Mouse (Mus musculus) ES-E14 (cell line): ENCODE data around the gene Col8a2. TPM values are rescaled to one million over a fixed set of nuclear protein-coding genes. Genes with fewer than 3 reads are reported as not detected.

Experiments
- DNase-seq: peaks from one replicate; pipeline ENCODE4 v3.0.0-alpha.2; 2013; ENCODE audit warnings: low read depth, low spot score
- H3K27ac ChIP-seq: 2 replicates; pipeline ENCODE4 v1.5.1; 2012; ENCODE audit warnings: low read depth, mild to moderate bottlenecking, low read length, moderate library complexity, mixed read lengths; ENCODE audit not compliant: poor library complexity, insufficient read depth, severe bottlenecking
- H3K36me3 ChIP-seq: 2 replicates; pipeline ENCODE4 v1.6.1; 2012; ENCODE audit warnings: mild to moderate bottlenecking, low read length, moderate library complexity, mixed read lengths; ENCODE audit not compliant: control insufficient read depth, poor library complexity, insufficient read depth, severe bottlenecking
- H3K4me1 ChIP-seq, 2 experiments: fragments of 150-350 bp in 1 of 2; sonication (generic) in 1 of 2; 2 replicates each; pipeline ENCODE4 v1.6.1; 2012; ENCODE audit warnings: low read length in 2 of 2, mild to moderate bottlenecking in 1 of 2, mixed read lengths in 1 of 2; ENCODE audit not compliant: control insufficient read depth in 2 of 2, insufficient read depth in 2 of 2, poor library complexity in 1 of 2
- H3K4me3 ChIP-seq, 2 experiments: fragments of 150-350 bp in 1 of 2; sonication (generic) in 1 of 2; 2 replicates each; pipeline ENCODE4 v1.5.1; 2012; ENCODE audit warnings: low read length in 2 of 2, low read depth in 1 of 2, mild to moderate bottlenecking in 1 of 2, mixed read lengths in 1 of 2; ENCODE audit not compliant: insufficient read depth in 1 of 2, poor library complexity in 1 of 2, severe bottlenecking in 1 of 2
- H3K9ac ChIP-seq: 2 replicates; pipeline ENCODE4 v1.6.1; 2012; ENCODE audit warnings: low read depth, mild to moderate bottlenecking, low read length, mixed read lengths; ENCODE audit not compliant: poor library complexity, insufficient read depth, severe bottlenecking
- H3K9me3 ChIP-seq: fragments of 150-350 bp; sonication (generic); 2 replicates; pipeline ENCODE4 v1.6.1; 2012; ENCODE audit warnings: low read depth, mild to moderate bottlenecking, low read length; ENCODE audit not compliant: control insufficient read depth, insufficient read depth
- CHD2 ChIP-seq: IDR thresholded peaks from 2 replicates; pipeline ENCODE4 v1.6.1; 2014; ENCODE audit warnings: mild to moderate bottlenecking, low read depth, low read length, inconsistent platforms
- HCFC1 ChIP-seq: IDR thresholded peaks from 2 replicates; pipeline ENCODE4 v1.6.1; 2012; ENCODE audit warnings: low read length, inconsistent platforms, borderline replicate concordance; ENCODE audit not compliant: insufficient read depth
- MAFK ChIP-seq: IDR thresholded peaks from 2 replicates; pipeline ENCODE4 v1.6.1; 2014; ENCODE audit warnings: mild to moderate bottlenecking, low read depth, low read length, inconsistent platforms; ENCODE audit not compliant: insufficient read depth
- ZC3H11A ChIP-seq: IDR thresholded peaks from 2 replicates; pipeline ENCODE4 v1.6.1; 2012; ENCODE audit warnings: low read depth, mild to moderate bottlenecking, inconsistent platforms, low read length, borderline replicate concordance
- ZNF384 ChIP-seq: IDR thresholded peaks from 2 replicates; pipeline ENCODE4 v1.6.1; 2012; ENCODE audit warnings: low read depth, low read length, inconsistent platforms
- in situ Hi-C, 2 experiments: fragments of 600-800 bp; cut with MboI; formaldehyde crosslinking; loops; one replicate each; pipeline ENCODE4 v1.15.1; 2025; ENCODE audit warnings: low sequenced_read_pairs in 2 of 2, inconsistent platforms in 1 of 2; ENCODE audit not compliant: unreplicated experiment in 2 of 2
- total RNA-seq: library from RNA; depleted of rRNA; stranded (reverse); fragments of 300-350 nt; gene quantifications from 2 replicates; pipeline ENCODE4 v1.2.3, GENCODE M21; 2012

Col8a2 gene
- total RNA-seq, 1 experiment: 3.7 TPM

- Histone ChIP-seq H3K9ac (peak overlapping the region; percentile 89), H3K36me3 (no peaks in the 10 kb centered on the region), H3K4me3 (peak overlapping the region; percentile 82 to 86), H3K4me1 (peaks cover 0 to 20% of the 10 kb centered on the region in 2 experiments; a peak in 2 of 4 replicates), H3K27ac (no peak overlapping the region), H3K9me3 (no peaks in the 10 kb centered on the region)
- no peak for TF ChIP-seq MAFK
- TF ChIP-seq ZNF384: no peak
- no peak for TF ChIP-seq ZC3H11A
- TF ChIP-seq CHD2: no peak
- TF ChIP-seq HCFC1: no peak
- no peak for DNase-seq
- in situ Hi-C loops: no loop called here
These were observed 31.2 kb upstream of the Col8a2 start for GRCm38 (mm10) chr4:126255113-126256001.

GRCm38 (mm10) chr4:126256131-126256791 is 30.3 kb upstream of the Col8a2 start, which contains the start of gene Map7d1:
TSS of gene Map7d1 (minus strand) at chr4:126256343.
- peak within 1 kb of the TSS; percentile 82 to 86 for H3K4me3 ChIP-seq
- in situ Hi-C loops: no loop called here
- H3K4me1 ChIP-seq: peaks cover 1 to 22% of the 10 kb centered on the region in 2 experiments; a peak in 3 of 4 replicates
- peak within 1 kb of the TSS; percentile 89 for H3K9ac ChIP-seq
- H3K9me3 ChIP-seq: no peaks in the 10 kb centered on the region
- DNase-seq: no peak
- no peaks in the 10 kb centered on the region for H3K36me3 ChIP-seq
- TF ChIP-seq ZNF384: no peak
- TF ChIP-seq HCFC1: no peak
- no peak for TF ChIP-seq CHD2
- TF ChIP-seq MAFK: no peak
- TF ChIP-seq ZC3H11A: no peak
- peak within 1 kb of the TSS; percentile 78 for H3K27ac ChIP-seq

GRCm38 (mm10) chr4:126256967-126257881 is 29.4 kb upstream of the Col8a2 start:
- no peak for DNase-seq
- in situ Hi-C loops: no loop called here
- H3K27ac ChIP-seq: no peak overlapping the region
- peaks cover 6 to 22% of the 10 kb centered on the region in 2 experiments; a peak in 3 of 4 replicates for H3K4me1 ChIP-seq
- peak overlapping the region; percentile 46; the same call in 1 of the 2 replicates for H3K9ac ChIP-seq
- no peak for TF ChIP-seq MAFK
- no peak for TF ChIP-seq CHD2
- no peaks in the 10 kb centered on the region for H3K36me3 ChIP-seq
- no peaks in the 10 kb centered on the region for H3K9me3 ChIP-seq
- H3K4me3 ChIP-seq: peak overlapping the region; percentile 82 to 86

GRCm38 (mm10) chr4:126259063-126259462 is 27.5 kb upstream of the Col8a2 start:
- in situ Hi-C loops: no loop called here
- H3K27ac ChIP-seq: no peak overlapping the region

More at GRCm38 (mm10) chr4:126259063-126259462, 27.5 kb upstream of the Col8a2 start:
- no peaks in the 10 kb centered on the region for H3K9me3 ChIP-seq
- no peak overlapping the region for H3K9ac ChIP-seq
- no peak for TF ChIP-seq MAFK
- no peak for TF ChIP-seq HCFC1
- no peak for TF ChIP-seq CHD2
- TF ChIP-seq ZC3H11A: no peak
- no peak for TF ChIP-seq ZNF384
- no peak overlapping the region for H3K4me3 ChIP-seq
- DNase-seq: no peak
- peaks cover 6 to 15% of the 10 kb centered on the region in 2 experiments; a peak in 3 of 4 replicates for H3K4me1 ChIP-seq
- H3K36me3 ChIP-seq: no peaks in the 10 kb centered on the region
